Mouse (Mus musculus) liver, embryonic 15.5 days (tissue): Measurements from ENCODE around the gene Ptpro. TPM values are rescaled to one million over a fixed set of nuclear protein-coding genes. Genes with fewer than 3 reads are reported as not detected.
A peak's percentile ranks its signal among the peaks of the same experiment; 100 is the strongest.

Source experiments
- ATAC-seq: fragments of 200-750 bp; cut with Nextera tagmentation; 2 replicates; pipeline ENCODE4 v1.8.0; 2017; ENCODE audit warnings: moderate number of reproducible peaks, mild to moderate bottlenecking, moderate library complexity; ENCODE audit not compliant: insufficient read depth
- H3K27ac ChIP-seq: fragments of 300-500 bp; sonication (generic); replicated peaks from 2 replicates; pipeline ENCODE4 v1.5.1; 2015; ENCODE audit warnings: mild to moderate bottlenecking, inconsistent platforms
- H3K27me3 ChIP-seq: fragments of 300-500 bp; sonication (generic); 2 replicates; pipeline ENCODE4 v1.6.1; 2015; ENCODE audit warnings: mild to moderate bottlenecking, inconsistent platforms
- H3K36me3 ChIP-seq: fragments of 300-500 bp; sonication (generic); replicated peaks from 2 replicates; pipeline ENCODE4 v1.6.1; 2015; ENCODE audit warnings: moderate library complexity, mild to moderate bottlenecking, inconsistent platforms
- H3K4me1 ChIP-seq: fragments of 300-500 bp; sonication (generic); replicated peaks from 2 replicates; pipeline ENCODE4 v1.6.1; 2015; ENCODE audit warnings: inconsistent platforms
- H3K4me2 ChIP-seq: fragments of 300-500 bp; sonication (generic); 2 replicates; pipeline ENCODE4 v1.6.1; 2015; ENCODE audit warnings: moderate library complexity, mild to moderate bottlenecking, inconsistent platforms
- H3K4me3 ChIP-seq: fragments of 300-500 bp; sonication (generic); replicated peaks from 2 replicates; pipeline ENCODE4 v1.5.1; 2015; ENCODE audit warnings: mild to moderate bottlenecking, inconsistent platforms
- H3K9ac ChIP-seq: fragments of 300-500 bp; sonication (generic); 2 replicates; pipeline ENCODE4 v1.6.1; 2015; ENCODE audit warnings: moderate library complexity, mild to moderate bottlenecking, inconsistent platforms
- H3K9me3 ChIP-seq: fragments of 300-500 bp; sonication (generic); replicated peaks from 2 replicates; pipeline ENCODE4 v1.6.1; 2016; ENCODE audit warnings: inconsistent platforms
- WGBS: fragments of 180-500 bp; shearing (Covaris S2); methylation state at CpG from one replicate; pipeline ENCODE4 v1.1.7; 2015; ENCODE audit warnings: mixed read lengths; ENCODE audit not compliant: insufficient replicate concordance; 5-methylcytosine and 5-hydroxymethylcytosine counted together
- polyA plus RNA-seq: library from polyadenylated mRNA; unstranded; fragments of >200 nt; fragmentation: Nextera tagmentation; extraction: Ambion mirVana; gene quantifications from 2 replicates; pipeline ENCODE4 v1.2.1, GENCODE M21; 2015

The Ptpro gene
- polyA plus RNA-seq, 1 experiment from 2014 or later, result 1.5 TPM

DNA sequence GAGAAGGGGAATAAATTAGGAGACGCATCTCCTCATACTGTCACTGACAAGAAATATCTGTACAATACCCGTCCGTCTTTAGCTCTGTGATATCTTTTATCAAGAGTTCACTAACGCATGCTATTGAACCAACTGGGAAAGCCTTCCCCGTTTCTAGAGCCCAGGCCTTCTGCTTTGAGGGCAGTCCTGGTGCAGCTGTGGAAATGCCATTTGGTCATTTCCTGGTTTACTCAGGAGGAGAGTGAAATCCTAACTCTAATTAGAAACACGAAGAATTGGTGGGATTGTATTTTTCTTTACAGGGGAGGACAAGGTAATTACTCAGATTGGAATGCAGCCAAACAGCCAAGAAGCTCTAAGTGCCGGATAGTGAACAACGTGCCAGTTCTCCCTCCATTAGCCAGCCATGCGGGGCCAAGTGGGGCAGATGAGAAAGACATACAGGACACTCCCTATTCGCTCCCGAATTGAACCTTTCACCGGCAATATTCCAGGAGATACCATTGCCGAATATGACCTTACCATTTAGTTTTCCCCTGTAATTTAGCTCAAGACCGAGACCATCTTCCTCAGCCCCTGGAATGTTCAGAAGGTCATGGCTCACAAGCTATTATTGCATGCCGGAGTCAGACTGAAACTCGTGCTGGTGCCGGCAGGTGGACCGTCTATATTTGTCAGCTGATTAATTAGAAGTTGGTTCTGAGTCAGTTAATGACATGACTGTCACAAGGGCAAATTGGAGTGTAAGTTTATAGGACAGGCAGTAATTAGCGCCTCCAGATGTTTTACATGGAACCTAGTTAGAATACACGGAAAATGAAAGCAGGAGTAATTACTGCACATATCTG lies 43.1 kb downstream of the Ptpro start:
- no peak for ATAC-seq

DNA sequence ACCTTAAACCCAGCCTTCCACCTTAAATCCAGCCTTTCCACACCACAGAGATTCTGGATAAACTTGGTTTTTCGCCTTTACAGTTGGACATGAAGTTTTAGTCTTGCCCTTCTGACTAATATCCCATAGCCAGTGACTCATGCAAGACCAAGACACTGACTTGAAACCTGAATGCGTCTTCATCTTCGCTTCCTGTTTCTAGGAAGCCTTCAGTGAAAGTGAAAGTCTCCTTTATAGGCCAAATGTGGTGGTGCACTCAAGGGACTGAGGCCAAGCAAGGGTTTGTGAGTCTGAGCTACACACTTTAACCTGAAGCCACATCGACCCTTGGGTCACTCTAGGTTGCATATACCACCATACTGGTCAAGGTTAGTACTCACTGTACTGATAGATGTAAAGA lies 50.4 kb downstream of the Ptpro start:
- no peak for ATAC-seq
- Histone ChIP-seq H3K4me1 (no peaks in the 10 kb centered on the region), H3K9me3 (no peaks in the 10 kb centered on the region), H3K36me3 (no peaks in the 10 kb centered on the region), H3K9ac (no peak overlapping the region), H3K27me3 (no peaks in the 10 kb centered on the region), H3K4me3 (no peak overlapping the region), H3K4me2 (no peak overlapping the region), H3K27ac (no peak overlapping the region)
- WGBS, result 48% methylated on average over 4 of the region's 4 CpGs

More for the DNA sequence above, 43.1 kb downstream of the Ptpro start:
- H3K4me2 ChIP-seq, result no peak overlapping the region
- H3K9me3 ChIP-seq, result no peaks in the 10 kb centered on the region
- no peak overlapping the region for H3K9ac ChIP-seq
- no peaks in the 10 kb centered on the region for H3K27me3 ChIP-seq
- H3K4me3 ChIP-seq, result no peak overlapping the region
- 70% methylated on average over 20 of the region's 20 CpGs for WGBS
- H3K36me3 ChIP-seq, result no peaks in the 10 kb centered on the region
- H3K27ac ChIP-seq, result no peak overlapping the region
- no peaks in the 10 kb centered on the region for H3K4me1 ChIP-seq

- ATAC-seq, result no peak
- WGBS, result 74% methylated on average over 2 of the region's 2 CpGs
- no peak overlapping the region for H3K4me3 ChIP-seq
Measured at GRCm38 (mm10) chr6:137303824-137304223, 51.7 kb downstream of the Ptpro start.

GRCm38 (mm10) chr6:137315265-137315664 lies 63.1 kb downstream of the Ptpro start:
- 24% methylated on average over 4 of the region's 4 CpGs for WGBS

More at GRCm38 (mm10) chr6:137303824-137304223, 51.7 kb downstream of the Ptpro start:
- Histone ChIP-seq H3K4me1 (no peaks in the 10 kb centered on the region), H3K36me3 (no peaks in the 10 kb centered on the region), H3K9me3 (no peaks in the 10 kb centered on the region), H3K27ac (no peak overlapping the region), H3K9ac (no peak overlapping the region), H3K27me3 (no peaks in the 10 kb centered on the region), H3K4me2 (no peak overlapping the region)

DNA sequence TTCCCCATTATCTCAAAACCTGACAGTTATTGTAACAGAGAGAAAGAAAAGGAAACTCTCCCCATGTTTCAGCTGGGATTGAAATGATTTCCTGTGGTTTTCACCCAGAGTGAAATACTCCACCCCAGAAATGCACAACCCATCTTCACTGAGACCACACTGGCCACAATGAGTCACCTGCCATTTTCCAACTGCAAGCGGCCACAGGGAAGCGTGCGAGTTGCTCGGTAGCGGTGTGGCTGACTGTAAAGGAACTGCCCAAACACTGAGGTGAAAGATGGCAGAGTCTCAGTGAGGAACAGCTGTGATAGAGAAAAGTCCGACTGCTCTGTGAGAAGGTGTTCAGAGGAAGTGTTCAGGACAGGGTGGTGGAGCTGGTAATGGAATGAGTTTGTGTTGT lies 64.2 kb downstream of the Ptpro start:
- ATAC-seq, result no peak
- no peaks in the 10 kb centered on the region for H3K36me3 ChIP-seq
- 25% methylated on average over 6 of the region's 6 CpGs for WGBS
- H3K4me3 ChIP-seq, result no peak overlapping the region
- H3K4me2 ChIP-seq, result no peak overlapping the region
- peaks cover 56% of the 10 kb centered on the region for H3K4me1 ChIP-seq
- no peak overlapping the region for H3K9ac ChIP-seq
- no peaks in the 10 kb centered on the region for H3K9me3 ChIP-seq
- no peaks in the 10 kb centered on the region for H3K27me3 ChIP-seq
- no peak overlapping the region for H3K27ac ChIP-seq

More at GRCm38 (mm10) chr6:137315265-137315664, 63.1 kb downstream of the Ptpro start:
- Histone ChIP-seq H3K4me3 (no peak overlapping the region), H3K4me1 (peaks cover 50% of the 10 kb centered on the region), H3K27ac (no peak overlapping the region), H3K36me3 (no peaks in the 10 kb centered on the region), H3K9me3 (no peaks in the 10 kb centered on the region), H3K27me3 (no peaks in the 10 kb centered on the region), H3K9ac (no peak overlapping the region), H3K4me2 (no peak overlapping the region)
- peak; percentile 29; the same call in 1 of the 2 replicates for ATAC-seq

GRCm38 (mm10) chr6:137317509-137317908 lies 65.4 kb downstream of the Ptpro start:
- peaks cover 56% of the 10 kb centered on the region for H3K4me1 ChIP-seq
- no peak overlapping the region for H3K4me3 ChIP-seq
- H3K9me3 ChIP-seq, result no peaks in the 10 kb centered on the region
- 32% methylated on average over 6 of the region's 6 CpGs for WGBS
- no peaks in the 10 kb centered on the region for H3K36me3 ChIP-seq
- peak overlapping the region; percentile 29 for H3K4me2 ChIP-seq
- no peak overlapping the region for H3K9ac ChIP-seq
- peak overlapping the region; percentile 51 for H3K27ac ChIP-seq
- ATAC-seq, result peak; percentile 87
- no peaks in the 10 kb centered on the region for H3K27me3 ChIP-seq

DNA sequence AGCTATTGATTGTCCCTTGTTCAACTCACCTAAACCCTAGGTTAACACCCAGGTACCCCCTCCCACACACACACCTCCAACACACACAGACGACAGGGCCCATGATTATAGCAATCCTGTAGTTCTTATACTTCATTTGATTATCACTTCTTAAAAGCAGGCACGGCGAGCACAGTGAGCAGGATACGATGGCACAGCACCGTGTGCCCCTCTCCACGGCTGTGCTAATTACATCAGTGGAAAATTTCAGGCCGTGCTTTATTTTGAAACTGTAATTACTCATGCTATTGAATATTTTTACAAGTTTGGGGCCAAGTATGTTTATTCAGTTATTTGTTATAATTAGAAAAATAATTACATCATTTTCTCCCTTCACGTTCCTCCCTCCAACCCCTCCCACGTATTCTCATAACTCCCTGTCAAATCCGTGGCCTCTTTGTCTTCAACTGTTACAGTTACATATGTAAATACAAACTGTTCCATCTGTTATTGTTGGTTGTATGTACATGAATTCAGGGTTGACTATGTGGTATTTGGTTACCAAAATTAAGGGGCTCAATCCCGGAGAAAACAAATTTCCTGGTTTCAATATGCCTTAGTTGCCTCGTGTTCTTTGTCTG lies 66.2 kb downstream of the Ptpro start:
- 79% methylated on average over 12 of the region's 12 CpGs for WGBS
- H3K4me2 ChIP-seq, result no peak overlapping the region
- H3K27ac ChIP-seq, result peak overlapping the region; percentile 42; the same call in 1 of the 2 replicates
- ATAC-seq, result no peak
- peaks cover 56% of the 10 kb centered on the region for H3K4me1 ChIP-seq
- H3K9ac ChIP-seq, result no peak overlapping the region
- no peak overlapping the region for H3K4me3 ChIP-seq
- no peaks in the 10 kb centered on the region for H3K36me3 ChIP-seq
- no peaks in the 10 kb centered on the region for H3K9me3 ChIP-seq
- H3K27me3 ChIP-seq, result no peaks in the 10 kb centered on the region

GRCm38 (mm10) chr6:137319658-137320057 lies 67.5 kb downstream of the Ptpro start:
- H3K4me2 ChIP-seq, result peak overlapping the region; percentile 40

GRCm38 (mm10) chr6:137327718-137328117 lies 75.6 kb downstream of the Ptpro start:
- ATAC-seq, result no peak
- 0 out of 2 replicates have a peak, but pooled peaks cover 3% of the 10 kb centered on the region for H3K9me3 ChIP-seq
- H3K4me1 ChIP-seq, result no peaks in the 10 kb centered on the region
- no peaks in the 10 kb centered on the region for H3K36me3 ChIP-seq
- H3K4me2 ChIP-seq, result no peak overlapping the region
- H3K9ac ChIP-seq, result no peak overlapping the region
- no peak overlapping the region for H3K27ac ChIP-seq
- 75% methylated on average over 9 of the region's 9 CpGs for WGBS
- H3K4me3 ChIP-seq, result no peak overlapping the region
- H3K27me3 ChIP-seq, result no peaks in the 10 kb centered on the region

More at GRCm38 (mm10) chr6:137319658-137320057, 67.5 kb downstream of the Ptpro start:
- Histone ChIP-seq H3K4me1 (peaks cover 54% of the 10 kb centered on the region), H3K9ac (no peak overlapping the region), H3K36me3 (no peaks in the 10 kb centered on the region), H3K4me3 (no peak overlapping the region), H3K9me3 (no peaks in the 10 kb centered on the region), H3K27ac (0 out of 2 replicates have a peak overlapping the region, but pooled peaks have one; percentile 55), H3K27me3 (no peaks in the 10 kb centered on the region)
- ATAC-seq, result peak; percentile 61
- 3% methylated on average over 1 of the region's 1 CpGs for WGBS

GRCm38 (mm10) chr6:137328228-137328627 lies 76.1 kb downstream of the Ptpro start:
- H3K9me3 ChIP-seq, result 0 out of 2 replicates have a peak, but pooled peaks cover 3% of the 10 kb centered on the region
- 53% methylated on average over 4 of the region's 4 CpGs for WGBS
- no peaks in the 10 kb centered on the region for H3K36me3 ChIP-seq
- H3K27me3 ChIP-seq, result no peaks in the 10 kb centered on the region
- H3K4me3 ChIP-seq, result no peak overlapping the region
- H3K9ac ChIP-seq, result no peak overlapping the region
- no peak overlapping the region for H3K27ac ChIP-seq
- no peak overlapping the region for H3K4me2 ChIP-seq
- ATAC-seq, result no peak
- no peaks in the 10 kb centered on the region for H3K4me1 ChIP-seq

GRCm38 (mm10) chr6:137330782-137331181 lies 78.7 kb downstream of the Ptpro start:
- WGBS, result 57% methylated on average over 5 of the region's 5 CpGs
- no peak overlapping the region for H3K4me2 ChIP-seq
- H3K4me3 ChIP-seq, result no peak overlapping the region
- no peaks in the 10 kb centered on the region for H3K27me3 ChIP-seq
- H3K9me3 ChIP-seq, result 0 out of 2 replicates have a peak, but pooled peaks cover 3% of the 10 kb centered on the region
- H3K9ac ChIP-seq, result no peak overlapping the region
- no peaks in the 10 kb centered on the region for H3K4me1 ChIP-seq
- H3K27ac ChIP-seq, result no peak overlapping the region
- ATAC-seq, result no peak
- no peaks in the 10 kb centered on the region for H3K36me3 ChIP-seq
